Mouse (Mus musculus) megakaryocyte progenitor cell, adult 5-6 weeks (primary cell): ENCODE data around the gene Slc5a6. TPM values are rescaled to one million over a fixed set of nuclear protein-coding genes. Genes with fewer than 3 reads are reported as not detected.

Experiments
- ATAC-seq: replicated peaks from 2 replicates; pipeline ENCODE4 v1.8.0; 2016; ENCODE audit warnings: mild to moderate bottlenecking, moderate TSS enrichment, inconsistent platforms; ENCODE audit not compliant: poor library complexity
- total RNA-seq, 2 experiments: library from RNA; stranded (forward) in 1 of 2; stranded (reverse) in 1 of 2; fragments of 157-497, 149-512 nt in 1 of 2; fragments of 200-1000 nt in 1 of 2; gene quantifications; 2 replicates each; pipeline versions ENCODE4 v1.2.3 to v1.2.4; 2015 to 2017

Gene Slc5a6
- total RNA-seq (2015) (3.5 and 4.8 TPM in 2 replicates), total RNA-seq (2017) (7.5 and 8.9 TPM in 2 replicates)

- ATAC-seq = peak; percentile 45
Observed at GRCm38 (mm10) chr5:31048763-31049641, at the start of gene Slc5a6. TSS of gene Slc5a6 (minus strand) at chr5:31048924.

GRCm38 (mm10) chr5:31095711-31096480 lies 47.2 kb upstream of the Slc5a6 start:
- ATAC-seq = no peak

GRCm38 (mm10) chr5:31094799-31095691 lies 46.3 kb upstream of the Slc5a6 start:
- ATAC-seq = peak; percentile 89

GRCm38 (mm10) chr5:31094100-31094798 lies 45.5 kb upstream of the Slc5a6 start:
- ATAC-seq = no peak

- no peak for ATAC-seq
Observed at GRCm38 (mm10) chr5:31093151-31094041, 44.7 kb upstream of the Slc5a6 start.

GRCm38 (mm10) chr5:31092231-31092975 lies 43.7 kb upstream of the Slc5a6 start:
- no peak for ATAC-seq

GRCm38 (mm10) chr5:31087131-31087530 lies 38.4 kb upstream of the Slc5a6 start:
- no peak for ATAC-seq

GRCm38 (mm10) chr5:31086606-31087005 lies 37.9 kb upstream of the Slc5a6 start:
- ATAC-seq = no peak

GRCm38 (mm10) chr5:31083949-31084348 lies 35.2 kb upstream of the Slc5a6 start:
- no peak for ATAC-seq

GRCm38 (mm10) chr5:31082935-31083625 lies 34.4 kb upstream of the Slc5a6 start:
- ATAC-seq = no peak

- peak; percentile 89 for ATAC-seq
Observed at GRCm38 (mm10) chr5:31082355-31082754, 33.6 kb upstream of the Slc5a6 start.

- peak; percentile 77 for ATAC-seq
Observed at GRCm38 (mm10) chr5:31081386-31081785, 32.7 kb upstream of the Slc5a6 start.

- ATAC-seq = no peak
Observed at GRCm38 (mm10) chr5:31080795-31081164, 32.1 kb upstream of the Slc5a6 start.

GRCm38 (mm10) chr5:31080059-31080794 lies 31.5 kb upstream of the Slc5a6 start:
- ATAC-seq = no peak

GRCm38 (mm10) chr5:31076346-31076745 lies 27.6 kb upstream of the Slc5a6 start:
- no peak for ATAC-seq

- no peak for ATAC-seq
Observed at GRCm38 (mm10) chr5:31073176-31073575, 24.5 kb upstream of the Slc5a6 start.

GRCm38 (mm10) chr5:31071821-31072220 lies 23.1 kb upstream of the Slc5a6 start:
- ATAC-seq = no peak
